ENCODE assay signal across 18 mouse cellular contexts in the genomic region with DNA sequence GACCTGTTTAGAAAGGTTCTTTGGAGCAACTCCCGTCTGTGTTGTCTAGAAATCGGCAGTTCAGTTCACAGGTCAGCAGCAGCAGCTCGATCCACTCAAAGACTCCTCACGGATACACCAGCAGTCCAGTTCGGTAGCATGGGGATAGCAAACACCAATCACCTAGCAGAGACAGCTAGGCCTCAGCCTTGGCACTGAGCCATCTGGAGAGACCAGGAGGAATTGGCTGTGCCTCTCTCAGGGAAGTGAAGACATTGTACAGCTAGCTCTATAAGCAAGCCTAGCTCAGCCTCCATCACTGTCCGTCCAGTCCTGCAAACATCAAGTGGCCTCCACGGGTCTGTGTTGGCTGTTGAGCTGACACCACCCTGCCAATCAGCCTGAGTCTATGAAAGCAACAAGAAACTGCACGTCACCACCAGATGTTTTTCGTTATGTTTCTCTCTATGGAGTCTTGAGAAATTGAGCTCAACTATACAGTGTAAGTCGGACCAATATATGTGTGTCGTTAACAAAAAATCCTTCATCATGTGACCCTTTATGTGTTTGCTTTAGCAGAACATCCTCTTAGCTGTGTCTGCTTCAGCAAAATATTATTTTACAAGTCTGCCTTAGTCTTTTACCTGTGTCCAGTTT.
DNase-seq lines count a peak whose midpoint lies in the region; ATAC-seq and TF ChIP-seq lines count a peak whose summit lies in the region.
"Had no signal": no experiment of that assay in that cellular context is flagged by ENCODE, and none has a peak within 500 bp of the region (broad histone marks: within the 10 kb centered on the region; RNA-seq: fewer than 3 reads in every experiment).

No protein-coding gene starts in this region.

- no peaks in the 10 kb centered on the region for H3K27me3 ChIP-seq in lung, embryonic 16.5 days (ENCODE audit: control insufficient read depth, insufficient read depth, low read depth, low read length)
- no peaks in the 10 kb centered on the region for H3K27me3 ChIP-seq in limb, embryonic 12.5 days
- no peaks in the 10 kb centered on the region for H3K27me3 ChIP-seq in thymus, adult 2 months (ENCODE audit: control insufficient read depth, insufficient read depth, low read length)
- H3K27me3 ChIP-seq: forebrain, embryonic 13.5 days; heart, embryonic 13.5 days; neural tube, embryonic 12.5 days had no signal

- H3K4me1 ChIP-seq in lung, embryonic 16.5 days (replicated peaks; ENCODE audit: control insufficient read depth, insufficient read depth, low read length) = no peaks in the 10 kb centered on the region
- peaks cover 7% of the 10 kb centered on the region for H3K4me1 ChIP-seq in limb, embryonic 12.5 days (replicated peaks)
- H3K4me1 ChIP-seq in thymus, adult 2 months (replicated peaks; ENCODE audit: control insufficient read depth, insufficient read depth, low read length) = no peaks in the 10 kb centered on the region
- H3K4me1 ChIP-seq: forebrain, embryonic 13.5 days; heart, embryonic 13.5 days; neural tube, embryonic 12.5 days had no signal

- intact Hi-C loops in gastrocnemius, postnatal 36 days (cut with DNase I) = no loop called here

- H3K36me3 ChIP-seq in lung, embryonic 16.5 days (ENCODE audit: control insufficient read depth, insufficient read depth, low read length) = no peaks in the 10 kb centered on the region
- no peaks in the 10 kb centered on the region for H3K36me3 ChIP-seq in limb, embryonic 12.5 days
- no peaks in the 10 kb centered on the region for H3K36me3 ChIP-seq in thymus, adult 2 months (ENCODE audit: control insufficient read depth, insufficient read depth, low read length)
- H3K36me3 ChIP-seq: heart, embryonic 13.5 days; neural tube, embryonic 12.5 days had no signal

- ATAC-seq in lung, embryonic 16.5 days (ENCODE audit: low read depth) = peak; percentile 62
- ATAC-seq in limb, embryonic 12.5 days (ENCODE audit: insufficient number of reproducible peaks, insufficient read depth, low FRiP score, low TSS enrichment, low read depth) = no peak
- ATAC-seq: forebrain, embryonic 13.5 days; liver, postnatal 0 days had no signal

- no peak overlapping the region for H3K9ac ChIP-seq in lung, embryonic 16.5 days (ENCODE audit: low read length)
- H3K9ac ChIP-seq in limb, embryonic 12.5 days (replicated peaks) = no peak overlapping the region
- H3K9ac ChIP-seq: forebrain, embryonic 13.5 days; heart, embryonic 13.5 days; liver, postnatal 0 days; neural tube, embryonic 12.5 days had no signal

- H3K4me3 ChIP-seq in lung, embryonic 16.5 days (ENCODE audit: low read length) = no peak overlapping the region
- H3K4me3 ChIP-seq in limb, embryonic 12.5 days (replicated peaks) = no peak overlapping the region
- no peak overlapping the region for H3K4me3 ChIP-seq in thymus, adult 2 months (ENCODE audit: control insufficient read depth, insufficient read depth, low read length)
- H3K4me3 ChIP-seq: forebrain, embryonic 13.5 days; heart, embryonic 13.5 days; neural tube, embryonic 12.5 days had no signal

- TF ChIP-seq CTCF in thymus, adult 2 months (IDR thresholded peaks at IDR 0.05; ENCODE audit: borderline replicate concordance, control insufficient read depth, extremely low read depth, insufficient read depth, low read length, poor library complexity) = no peak

- H3K4me2 ChIP-seq in lung, embryonic 16.5 days (ENCODE audit: low read depth, low read length) = no peak overlapping the region
- no peak overlapping the region for H3K4me2 ChIP-seq in limb, embryonic 12.5 days
- H3K4me2 ChIP-seq: forebrain, embryonic 13.5 days; heart, embryonic 13.5 days; midbrain, embryonic 11.5 days; neural tube, embryonic 12.5 days had no signal

- DNase-seq in gastrocnemius, postnatal 10 days = peak; percentile 8
- no peak for DNase-seq in gastrocnemius, postnatal 36 days
- DNase-seq in lung, postnatal 36 days = no peak
- peak; percentile 37 for DNase-seq in embryo, embryonic 11 days
- no peak for DNase-seq in frontal cortex, postnatal 10 days (ENCODE audit: low spot score in 2 of 2)
- no peak for DNase-seq in thymus, adult 2 months
- DNase-seq: heart, adult 11 months; kidney, adult 8-10 months; liver; liver, postnatal 0 days; right cerebral cortex, postnatal 14 days; thymus, postnatal 36 days had no signal

- H3K27ac ChIP-seq in lung, embryonic 16.5 days (ENCODE audit: low read length) = no peak overlapping the region
- 0 out of 2 replicates have a peak overlapping the region, but pooled peaks have one; percentile 23 for H3K27ac ChIP-seq in limb, embryonic 12.5 days
- no peak overlapping the region for H3K27ac ChIP-seq in thymus, adult 2 months (ENCODE audit: control insufficient read depth, insufficient read depth, low read length)
- H3K27ac ChIP-seq: forebrain, embryonic 13.5 days; heart, embryonic 13.5 days; neural tube, embryonic 12.5 days had no signal

- 50% methylated on average over 11 of the region's 11 CpGs for whole genome bisulfite sequencing in lung, embryonic 16.5 days
- 52% methylated on average over 11 of the region's 11 CpGs for WGBS in limb, embryonic 12.5 days
- 93% methylated on average over 11 of the region's 11 CpGs for WGBS in thymus, adult 2 months

- TF ChIP-seq POLR2A in thymus, adult 2 months (IDR thresholded peaks at IDR 0.05; ENCODE audit: control insufficient read depth, extremely low read depth, insufficient read depth, low read length, poor library complexity) = no peak

- H3K9me3 ChIP-seq in lung, embryonic 16.5 days (ENCODE audit: control insufficient read depth, low read length) = no peaks in the 10 kb centered on the region
- peaks cover 9% of the 10 kb centered on the region; the same call in 1 of the 2 replicates for H3K9me3 ChIP-seq in limb, embryonic 12.5 days
- H3K9me3 ChIP-seq: forebrain, embryonic 13.5 days; neural tube, embryonic 12.5 days had no signal

Comparison
In these comparisons a context has a peak if more than half of its experiments do, and no peak if none do; other contexts are left out.
1. DNase-seq: peak in gastrocnemius, postnatal 10 days (single experiment) and embryo, embryonic 11 days (single experiment); none in gastrocnemius, postnatal 36 days (0 of 2), lung, postnatal 36 days (single experiment), frontal cortex, postnatal 10 days (0 of 2) and thymus, adult 2 months (single experiment).